Mouse (Mus musculus) midbrain, embryonic 11.5 days (tissue): ENCODE measurements around the gene Bloc1s5. TPM values are rescaled to one million over a fixed set of nuclear protein-coding genes. Genes with fewer than 3 reads are reported as not detected.

Experiments
- ATAC-seq: fragments of 200-750 bp; cut with Nextera tagmentation; 2 replicates; pipeline ENCODE4 v1.8.0; 2017; ENCODE audit warnings: moderate TSS enrichment, moderate library complexity; ENCODE audit not compliant: low FRiP score
- DNase-seq: peaks from one replicate; pipeline ENCODE4 v3.0.0; 2015; ENCODE audit warnings: low spot score; ENCODE audit errors: missing footprints
- H3K27ac ChIP-seq: fragments of 300-500 bp; sonication (generic); 2 replicates; pipeline ENCODE4 v1.5.1; 2014; ENCODE audit warnings: low read depth, low read length
- H3K27me3 ChIP-seq: fragments of 300-500 bp; sonication (generic); 2 replicates; pipeline ENCODE4 v1.6.1; 2014; ENCODE audit warnings: mild to moderate bottlenecking, low read length, moderate library complexity, mixed read lengths; ENCODE audit not compliant: control insufficient read depth, insufficient read depth
- H3K36me3 ChIP-seq: fragments of 300-500 bp; sonication (generic); 2 replicates; pipeline ENCODE4 v1.6.1; 2014; ENCODE audit warnings: mild to moderate bottlenecking, low read length, moderate library complexity, mixed read lengths; ENCODE audit not compliant: control insufficient read depth, insufficient read depth
- H3K4me1 ChIP-seq: fragments of 300-500 bp; sonication (generic); 2 replicates; pipeline ENCODE4 v1.6.1; 2014; ENCODE audit warnings: low read length; ENCODE audit not compliant: control insufficient read depth, insufficient read depth
- H3K4me2 ChIP-seq: fragments of 300-500 bp; sonication (generic); 2 replicates; pipeline ENCODE4 v1.6.1; 2014; ENCODE audit warnings: mild to moderate bottlenecking, moderate library complexity
- H3K4me3 ChIP-seq: fragments of 300-500 bp; sonication (generic); 2 replicates; pipeline ENCODE4 v1.5.1; 2014; ENCODE audit warnings: low read depth, low read length
- H3K9ac ChIP-seq: fragments of 300-500 bp; sonication (generic); 2 replicates; pipeline ENCODE4 v1.6.1; 2014; ENCODE audit warnings: low read length
- H3K9me3 ChIP-seq: fragments of 300-500 bp; sonication (generic); 2 replicates; pipeline ENCODE4 v1.6.1; 2016; ENCODE audit warnings: low read length; ENCODE audit not compliant: control insufficient read depth
- WGBS: fragments of 180-500 bp; shearing (Covaris S2); extraction: QIAGEN DNeasy Blood & Tissue Kit; methylation state at CpG from one replicate; pipeline ENCODE4 v1.1.7; 2014; 5-methylcytosine and 5-hydroxymethylcytosine counted together
- polyA plus RNA-seq: library from polyadenylated mRNA; unstranded; fragments of >200 nt; fragmentation: Nextera tagmentation; extraction: Ambion mirVana; gene quantifications from 2 replicates; pipeline ENCODE4 v1.2.1, GENCODE M21; 2014

Gene Bloc1s5
- polyA plus RNA-seq, 1 experiment from 2014 or later: 29.5 TPM

DNA sequence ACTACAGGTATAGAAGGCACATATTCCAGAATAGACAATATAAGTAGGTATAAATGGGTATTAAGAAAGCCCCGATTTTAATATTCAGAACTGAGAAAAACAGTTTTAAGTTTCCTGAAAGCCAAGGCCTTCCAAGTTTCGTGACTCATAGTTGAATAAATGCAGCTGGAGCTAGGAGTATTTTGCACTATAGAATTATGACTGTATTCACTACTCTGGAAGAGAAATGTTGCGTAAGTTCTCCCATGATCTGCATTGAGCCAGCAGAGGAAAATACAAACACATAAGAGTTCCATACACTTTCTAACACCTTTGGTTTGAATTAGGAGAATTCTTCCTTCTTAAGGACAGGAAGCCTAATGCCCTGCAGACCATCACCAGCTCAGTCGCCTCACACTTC is 15.4 kb upstream of the Bloc1s5 start:
- no peak overlapping the region for H3K27ac ChIP-seq
- peaks cover 44% of the 10 kb centered on the region for H3K36me3 ChIP-seq
- no peak overlapping the region for H3K4me2 ChIP-seq
- no peak overlapping the region for H3K9ac ChIP-seq
- H3K4me1 ChIP-seq: no peaks in the 10 kb centered on the region
- DNase-seq (no peak), ATAC-seq (no peak)
- 96% methylated on average over 4 of the region's 4 CpGs for WGBS
- H3K4me3 ChIP-seq: no peak overlapping the region
- H3K9me3 ChIP-seq: no peaks in the 10 kb centered on the region
- no peaks in the 10 kb centered on the region for H3K27me3 ChIP-seq

DNA sequence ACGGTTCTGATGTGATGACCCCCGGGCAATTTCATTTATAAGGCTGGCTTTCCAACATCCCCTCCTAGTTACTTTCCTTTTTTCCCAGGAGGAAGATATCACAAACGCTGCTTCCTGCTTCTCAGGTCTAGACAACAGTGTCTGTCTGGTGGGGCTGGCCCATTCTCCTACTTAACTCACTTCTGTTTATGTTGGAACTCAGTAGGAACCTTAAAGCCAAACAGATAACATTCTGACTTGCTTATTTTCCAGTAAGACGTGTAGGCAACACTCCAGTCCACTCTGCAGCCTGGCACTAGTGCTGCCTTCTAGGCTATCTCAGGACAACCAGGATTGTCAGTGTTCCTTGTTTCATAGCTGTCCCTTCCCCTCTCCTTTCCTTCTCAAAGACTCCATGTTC is 14.2 kb upstream of the Bloc1s5 start:
- Histone ChIP-seq H3K27me3 (no peaks in the 10 kb centered on the region), H3K4me2 (no peak overlapping the region), H3K36me3 (peaks cover 45% of the 10 kb centered on the region), H3K9me3 (no peaks in the 10 kb centered on the region), H3K9ac (no peak overlapping the region), H3K4me1 (no peaks in the 10 kb centered on the region), H3K27ac (no peak overlapping the region), H3K4me3 (no peak overlapping the region)
- 87% methylated on average over 4 of the region's 4 CpGs for WGBS
- DNase-seq: no peak
- no peak for ATAC-seq

DNA sequence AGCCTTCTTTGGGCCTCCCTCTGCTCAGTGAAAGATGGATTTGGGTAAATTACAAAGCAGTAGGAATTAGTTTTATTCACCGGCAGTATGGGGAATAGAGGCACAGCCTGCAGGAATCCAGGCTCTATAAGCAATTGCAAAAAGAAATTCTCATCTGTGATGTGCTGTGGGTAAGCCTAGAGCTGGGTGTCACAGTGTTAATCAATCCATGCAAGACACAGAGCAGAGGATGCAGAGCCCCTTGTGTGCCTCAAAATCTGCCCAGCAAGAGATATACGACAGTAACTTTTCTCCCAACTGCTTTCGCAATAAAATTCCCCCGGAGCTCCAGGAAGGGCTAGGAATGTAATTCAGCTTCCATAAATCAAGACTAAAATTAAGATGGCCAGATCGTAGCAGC is 6.5 kb upstream of the Bloc1s5 start:
- Histone ChIP-seq H3K27me3 (no peaks in the 10 kb centered on the region), H3K36me3 (peaks cover 16% of the 10 kb centered on the region), H3K9me3 (no peaks in the 10 kb centered on the region), H3K9ac (no peak overlapping the region), H3K4me2 (no peak overlapping the region), H3K4me1 (no peaks in the 10 kb centered on the region), H3K4me3 (no peak overlapping the region), H3K27ac (no peak overlapping the region)
- no peak for ATAC-seq
- WGBS: 96% methylated on average over 5 of the region's 5 CpGs
- DNase-seq: no peak

DNA sequence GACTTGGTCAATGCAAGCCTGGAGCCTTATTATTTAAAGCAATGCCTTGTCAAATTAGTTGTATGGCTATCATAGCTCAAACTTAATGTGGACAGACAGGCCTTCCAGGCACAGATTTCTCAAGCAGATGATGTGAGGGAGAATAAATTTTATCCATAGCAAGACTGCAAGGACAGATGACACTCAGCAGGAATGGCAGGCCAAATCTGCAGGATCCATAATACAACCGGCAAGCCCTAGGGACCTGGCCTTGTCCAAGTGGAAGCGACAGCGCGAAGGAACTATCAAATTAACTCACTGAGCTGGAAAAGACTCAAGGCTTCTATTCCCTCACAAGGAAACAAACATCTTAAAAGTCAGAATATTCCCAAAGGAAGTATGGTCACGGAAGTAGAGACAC is 6.1 kb upstream of the Bloc1s5 start:
- Histone ChIP-seq H3K4me2 (no peak overlapping the region), H3K4me3 (no peak overlapping the region), H3K27ac (no peak overlapping the region), H3K36me3 (peaks cover 16% of the 10 kb centered on the region), H3K9ac (no peak overlapping the region), H3K4me1 (no peaks in the 10 kb centered on the region), H3K9me3 (no peaks in the 10 kb centered on the region), H3K27me3 (no peaks in the 10 kb centered on the region)
- ATAC-seq (no peak), DNase-seq (no peak)
- 89% methylated on average over 5 of the region's 5 CpGs for WGBS

DNA sequence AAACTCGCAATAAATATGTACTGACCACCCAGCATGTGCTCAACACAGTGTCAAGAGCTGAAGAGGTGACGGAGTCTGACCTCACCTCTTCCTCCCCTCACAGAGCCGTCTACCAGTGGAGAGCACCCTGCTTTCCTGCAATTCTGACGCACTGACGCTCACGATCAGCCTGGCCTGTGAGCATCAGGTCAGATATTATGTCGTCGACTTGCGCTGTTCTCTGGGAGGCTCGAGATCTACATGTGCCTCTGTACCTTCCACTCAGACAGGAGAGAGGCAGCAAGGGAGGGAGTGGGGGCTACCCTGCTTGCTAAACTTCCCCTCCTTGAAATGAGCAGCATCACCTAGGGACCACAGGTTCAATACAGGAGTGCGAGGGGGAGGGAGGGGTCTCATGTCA is 3.8 kb upstream of the Bloc1s5 start:
- no peaks in the 10 kb centered on the region for H3K27me3 ChIP-seq
- ATAC-seq: no peak
- WGBS: 81% methylated on average over 11 of the region's 11 CpGs

DNA sequence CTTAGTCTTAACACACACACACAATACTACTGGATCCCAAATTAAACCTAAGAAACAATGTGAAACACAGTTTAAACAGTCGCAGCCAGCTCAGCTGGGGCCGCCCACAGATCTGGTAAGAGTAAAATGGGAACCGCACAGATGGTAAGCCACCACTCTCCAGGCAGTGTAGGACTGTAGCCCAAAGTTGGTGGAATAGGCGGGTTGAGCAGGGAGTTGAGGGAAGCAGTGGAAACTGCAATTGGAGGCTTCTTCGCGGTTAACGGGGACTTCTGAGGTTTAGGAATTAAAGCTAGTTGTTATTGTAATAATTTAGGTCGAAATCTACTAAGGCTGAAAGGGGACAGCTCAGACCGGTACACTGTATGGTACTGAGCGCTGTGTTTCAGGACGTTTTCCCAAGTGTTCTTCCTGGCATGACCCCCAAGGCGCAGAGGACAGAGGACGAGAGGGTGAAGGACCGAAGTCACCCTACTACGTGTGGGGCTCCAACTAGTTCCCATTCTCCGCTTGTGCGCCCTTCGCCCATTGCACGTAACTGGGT is 581 bp downstream of the Bloc1s5 start:
- Histone ChIP-seq H3K36me3 (no peaks in the 10 kb centered on the region), H3K4me2 (peak overlapping the region; percentile 74), H3K4me1 (peaks cover 2% of the 10 kb centered on the region; the same call in 1 of the 2 replicates), H3K9me3 (no peaks in the 10 kb centered on the region), H3K9ac (peak overlapping the region; percentile 89), H3K27ac (no peak overlapping the region), H3K4me3 (peak overlapping the region; percentile 81), H3K27me3 (no peaks in the 10 kb centered on the region)
- WGBS: 2% methylated on average over 19 of the region's 19 CpGs
- DNase-seq (no peak), ATAC-seq (peak; percentile 84)

More for the DNA sequence above, 3.8 kb upstream of the Bloc1s5 start:
- Histone ChIP-seq H3K4me1 (peaks cover 2% of the 10 kb centered on the region; the same call in 1 of the 2 replicates), H3K36me3 (peaks cover 3% of the 10 kb centered on the region; the same call in 1 of the 2 replicates), H3K27ac (no peak overlapping the region), H3K9me3 (no peaks in the 10 kb centered on the region), H3K4me2 (no peak overlapping the region), H3K4me3 (no peak overlapping the region), H3K9ac (no peak overlapping the region)
- DNase-seq: no peak

DNA sequence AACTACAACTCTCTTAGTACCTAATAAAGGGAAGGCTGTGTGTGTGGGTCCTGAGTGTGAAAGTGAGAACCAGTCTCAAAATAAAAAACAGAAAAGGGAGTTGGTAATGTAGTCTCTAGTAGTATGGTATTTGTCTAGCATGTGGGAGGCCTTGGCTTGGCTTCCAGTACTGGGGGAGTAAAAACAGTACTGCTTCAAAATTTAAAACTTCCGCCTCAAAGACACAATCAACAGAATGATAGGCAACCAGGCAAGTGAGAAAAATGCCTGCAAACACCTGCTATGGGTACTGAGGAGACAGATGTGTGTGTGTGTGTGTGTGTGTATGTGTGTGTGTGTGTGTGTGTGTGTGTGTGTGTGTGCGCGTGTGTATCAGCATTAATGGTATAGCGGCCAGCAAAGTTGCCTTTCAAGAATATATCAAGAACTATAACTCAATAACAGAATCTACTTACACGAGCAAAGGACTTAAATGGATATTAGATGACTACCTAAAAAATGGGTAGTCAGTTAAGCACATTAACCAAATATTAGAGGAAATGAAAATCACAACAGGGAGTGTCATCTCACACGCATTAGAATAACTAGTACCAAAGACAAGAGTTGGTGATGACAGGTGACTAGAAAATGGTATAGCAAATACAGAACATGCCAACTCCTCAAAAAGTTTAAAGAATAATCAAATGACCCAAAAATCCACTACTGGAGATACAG is 1.5 kb downstream of the Bloc1s5 start:
- H3K9ac ChIP-seq: no peak overlapping the region
- peaks cover 2% of the 10 kb centered on the region; the same call in 1 of the 2 replicates for H3K4me1 ChIP-seq
- ATAC-seq (no peak), DNase-seq (no peak)
- no peaks in the 10 kb centered on the region for H3K9me3 ChIP-seq
- no peaks in the 10 kb centered on the region for H3K36me3 ChIP-seq
- WGBS: 93% methylated on average over 6 of the region's 6 CpGs
- H3K4me2 ChIP-seq: peak overlapping the region; percentile 74; the same call in 1 of the 2 replicates
- H3K4me3 ChIP-seq: peak overlapping the region; percentile 81; the same call in 1 of the 2 replicates
- no peak overlapping the region for H3K27ac ChIP-seq
- H3K27me3 ChIP-seq: no peaks in the 10 kb centered on the region

DNA sequence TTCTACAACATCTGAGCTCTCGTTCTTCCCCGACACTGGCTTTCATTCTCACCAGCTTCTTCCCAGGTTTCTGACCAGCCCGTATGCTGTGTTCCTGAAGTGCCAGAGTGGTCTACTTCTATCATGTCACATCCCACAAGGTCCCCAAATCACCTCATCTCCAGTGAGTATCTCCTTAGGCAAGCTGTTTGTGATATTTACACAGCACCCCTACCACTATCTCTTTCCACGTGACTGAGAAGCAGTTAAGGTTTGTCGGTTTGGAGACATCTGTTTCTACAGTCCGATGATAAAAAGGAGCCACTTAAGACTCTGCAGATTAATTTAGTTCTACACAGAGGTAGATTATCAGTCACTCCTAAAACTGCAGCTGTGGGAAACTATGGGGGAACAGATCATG is 2.4 kb downstream of the Bloc1s5 start:
- no peak overlapping the region for H3K9ac ChIP-seq
- WGBS: 91% methylated on average over 6 of the region's 6 CpGs
- H3K27ac ChIP-seq: no peak overlapping the region
- ATAC-seq: no peak
- DNase-seq: no peak
- H3K36me3 ChIP-seq: no peaks in the 10 kb centered on the region
- H3K27me3 ChIP-seq: no peaks in the 10 kb centered on the region
- H3K4me2 ChIP-seq: no peak overlapping the region
- no peaks in the 10 kb centered on the region for H3K9me3 ChIP-seq
- H3K4me1 ChIP-seq: peaks cover 2% of the 10 kb centered on the region; the same call in 1 of the 2 replicates
- H3K4me3 ChIP-seq: no peak overlapping the region

DNA sequence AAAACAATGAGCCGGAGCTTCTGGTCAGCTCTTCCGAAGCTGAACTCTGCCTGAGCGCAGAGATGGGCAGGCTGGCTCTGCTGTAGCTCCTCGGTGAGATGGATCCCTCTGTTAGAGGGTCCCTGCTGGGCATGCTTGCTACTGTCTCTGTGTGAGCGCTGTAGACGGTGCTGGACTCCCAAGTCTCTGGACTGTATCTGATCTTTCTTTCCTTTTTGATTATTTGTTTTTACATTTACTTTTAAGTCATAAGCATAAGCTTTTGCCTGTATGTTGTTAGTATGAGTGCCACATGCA is 8.7 kb downstream of the Bloc1s5 start:
- no peaks in the 10 kb centered on the region for H3K27me3 ChIP-seq
- no peak overlapping the region for H3K4me3 ChIP-seq
- 25% methylated on average over 6 of the region's 6 CpGs for WGBS
- H3K9ac ChIP-seq: no peak overlapping the region
- DNase-seq (no peak), ATAC-seq (no peak)
- no peaks in the 10 kb centered on the region for H3K36me3 ChIP-seq
- no peak overlapping the region for H3K27ac ChIP-seq
- H3K9me3 ChIP-seq: no peaks in the 10 kb centered on the region
- H3K4me2 ChIP-seq: no peak overlapping the region
- H3K4me1 ChIP-seq: no peaks in the 10 kb centered on the region
